Mouse (Mus musculus) cerebellum, postnatal 36 days (tissue): ENCODE measurements at regions not wholly inside any gene's neighbourhood (a gene's known extent, or its start where the extent isn't known, plus 50 kb on each side); places are given as distances from the start of the nearest gene placed in this dataset.

Source experiments
- DNase-seq, 2 experiments: peaks; one replicate each; pipeline ENCODE4 v3.0.0; 2021 to 2022; ENCODE audit warnings: mixed read lengths in 2 of 2

DNA sequence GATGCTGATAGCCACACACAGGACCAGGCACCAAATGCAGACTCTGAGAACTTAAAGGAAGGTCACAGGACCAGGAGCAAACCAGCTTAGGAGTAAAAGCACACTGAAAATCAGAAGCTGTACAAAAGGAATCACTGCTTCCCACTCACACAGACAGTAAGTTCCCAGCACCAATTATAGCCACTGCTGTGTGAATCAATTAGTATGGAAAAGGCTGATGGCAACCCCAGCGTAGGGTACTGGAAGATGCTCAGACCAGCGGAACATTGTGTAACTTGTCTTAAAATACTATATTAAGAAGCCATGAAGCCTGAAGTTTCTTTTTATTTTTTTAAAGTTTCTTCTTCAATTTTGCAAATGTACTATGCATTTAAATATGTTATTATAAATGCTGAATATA lies 115.8 kb downstream of the Lnpk start:
- DNase-seq: no peak

GRCm38 (mm10) chr2:74461211-74461844 lies 117.9 kb downstream of the Lnpk start:
- no peak for DNase-seq

DNA sequence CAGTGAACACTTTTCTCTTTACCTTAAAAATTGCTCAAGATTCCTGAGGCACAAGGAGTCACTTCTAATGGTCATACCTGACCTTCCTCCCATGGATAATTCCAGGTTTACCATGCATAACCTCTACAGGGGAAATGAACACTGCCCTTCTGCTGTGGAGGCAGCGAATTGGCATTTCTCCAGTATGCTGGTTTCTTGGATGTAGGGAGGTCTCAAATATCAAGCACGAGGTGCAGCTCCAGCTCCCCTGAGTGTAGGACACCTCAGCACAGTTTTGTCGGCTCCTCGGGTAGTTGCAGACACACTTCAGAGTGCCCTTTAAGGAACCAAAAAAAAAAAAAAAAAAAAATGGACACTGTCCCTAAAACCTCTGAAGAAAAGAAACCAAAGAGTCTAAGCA lies 124.8 kb downstream of the Lnpk start:
- no peak for DNase-seq

GRCm38 (mm10) chr2:74452679-74453078 lies 126.6 kb downstream of the Lnpk start:
- DNase-seq: no peak

GRCm38 (mm10) chr2:74451578-74451977 lies 127.7 kb downstream of the Lnpk start:
- no peak for DNase-seq

- DNase-seq: no peak
These were observed 128.2 kb downstream of the Lnpk start for GRCm38 (mm10) chr2:74451038-74451437.

DNA sequence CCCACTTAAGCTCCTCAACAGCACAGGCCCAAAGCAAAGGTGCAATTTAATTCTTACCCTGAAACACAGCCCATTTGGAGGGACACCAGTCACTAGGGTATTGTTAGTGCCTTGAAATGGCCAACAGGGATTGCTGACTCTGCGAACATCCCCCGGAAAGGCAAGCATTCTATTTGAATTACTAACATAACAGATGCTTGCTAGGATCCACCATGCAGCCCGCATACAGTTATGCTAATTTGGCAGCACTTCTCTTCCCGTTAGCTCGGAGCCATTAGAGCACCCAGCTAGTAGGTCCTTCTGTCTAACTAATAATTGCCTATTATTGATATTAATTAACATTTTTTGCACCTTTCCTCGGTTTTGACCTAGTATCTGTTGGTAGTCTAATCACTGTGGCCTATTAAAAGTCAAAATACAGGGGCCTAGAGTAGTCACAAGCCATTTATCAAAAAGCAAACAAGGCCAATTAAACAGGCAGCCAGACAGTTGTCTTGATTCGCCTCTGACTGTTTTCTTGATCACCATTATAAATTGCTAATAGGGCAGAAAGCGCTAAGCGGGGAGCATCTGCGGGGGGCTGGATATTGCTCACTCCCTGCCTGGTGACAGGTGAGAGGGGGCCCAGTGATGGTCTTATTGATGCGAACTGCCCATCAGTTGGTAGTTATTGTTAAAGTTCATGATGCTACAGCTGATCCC lies 129.0 kb downstream of the Lnpk start:
- no peak for DNase-seq

GRCm38 (mm10) chr2:74435184-74435911 lies 143.9 kb downstream of the Lnpk start:
- no peak for DNase-seq

- no peak for DNase-seq
These were observed 152.5 kb downstream of the Lnpk start for GRCm38 (mm10) chr2:74426746-74427145.

DNA sequence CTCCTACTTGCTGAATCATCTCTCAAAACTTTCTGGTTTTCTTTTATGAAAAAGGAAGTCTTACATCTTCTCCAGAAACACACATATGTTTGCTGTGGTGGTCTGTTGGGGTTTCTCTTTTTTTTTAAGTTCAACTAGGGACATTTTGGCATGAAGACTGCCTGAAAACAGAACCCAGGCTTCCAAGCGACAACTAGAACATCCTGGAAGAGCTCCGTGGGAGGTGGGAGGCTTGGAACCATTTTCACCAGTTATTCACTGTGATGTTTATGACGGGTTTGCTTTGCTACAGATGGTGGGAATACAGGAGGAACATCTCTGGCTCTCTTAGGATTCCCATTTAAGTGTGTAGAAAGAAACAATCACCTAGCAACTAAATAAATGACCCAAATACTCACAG lies 154.5 kb downstream of the Lnpk start:
- no peak for DNase-seq

DNA sequence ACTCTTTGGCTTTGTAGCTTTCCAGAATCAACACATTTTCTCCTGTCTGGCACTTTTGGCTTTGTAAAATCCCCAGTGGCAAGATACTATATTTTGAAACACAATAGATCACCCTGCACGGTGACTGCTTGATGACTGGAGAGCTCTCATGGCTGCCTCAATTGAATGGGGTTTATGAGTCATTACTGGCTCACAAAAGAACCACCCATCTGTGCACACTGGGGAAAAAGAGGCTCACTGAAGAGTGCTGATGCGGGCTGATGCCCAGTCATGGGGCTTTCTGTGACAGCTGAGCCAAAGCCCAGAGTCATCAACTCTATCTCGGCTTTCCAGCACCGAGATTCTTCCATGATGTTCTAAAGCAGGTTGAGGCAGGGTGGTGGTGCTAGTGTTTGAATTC lies 163.1 kb downstream of the Lnpk start:
- no peak for DNase-seq

- no peak for DNase-seq
These were observed 164.5 kb downstream of the Lnpk start for GRCm38 (mm10) chr2:74414721-74415120.

DNA sequence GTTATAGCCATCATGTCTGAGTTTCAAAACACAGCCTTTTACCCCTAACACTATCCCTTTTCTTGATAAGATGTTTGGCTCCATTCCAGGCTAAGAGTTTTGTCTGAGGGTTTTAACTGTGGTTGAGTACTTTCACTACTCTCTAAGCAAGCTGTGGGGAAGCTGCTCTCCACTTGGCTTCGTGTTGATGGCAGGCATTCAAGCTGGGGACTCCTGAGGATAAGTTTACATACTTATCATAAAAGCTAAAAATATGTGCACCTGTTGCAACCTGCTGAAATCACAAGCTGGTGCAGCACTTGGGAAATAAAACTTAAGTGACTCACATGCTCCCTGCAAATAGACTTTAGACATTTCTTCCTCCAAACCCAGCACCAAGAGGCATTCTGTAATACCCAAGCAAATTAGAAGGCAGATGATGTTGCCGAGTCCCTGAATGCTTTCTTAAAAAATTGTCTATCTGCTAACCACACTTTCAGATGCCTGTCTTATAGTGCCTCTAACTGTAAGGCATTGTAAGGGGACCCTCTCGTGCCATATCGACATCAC lies 169.3 kb downstream of the Lnpk start:
- no peak for DNase-seq

DNA sequence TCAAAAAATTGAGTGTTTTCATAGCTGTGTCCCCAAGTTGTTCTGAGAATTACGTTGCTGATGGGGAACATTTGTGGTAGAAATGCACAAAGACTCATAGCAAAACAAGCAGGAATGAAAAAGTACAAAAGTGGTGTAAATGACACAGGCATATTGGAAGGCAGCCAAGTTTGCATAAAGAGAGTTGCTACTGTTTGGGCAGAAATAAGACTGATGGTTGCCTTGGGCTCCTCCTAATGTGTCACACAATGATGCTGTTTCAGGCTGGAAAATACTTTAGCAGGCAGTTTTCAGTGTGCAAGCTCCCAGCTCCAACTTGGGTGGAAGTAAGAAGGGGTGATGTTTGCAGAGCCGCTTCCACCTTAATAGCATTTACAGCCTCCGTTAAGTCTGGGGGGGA lies 174.7 kb downstream of the Lnpk start:
- no peak for DNase-seq

GRCm38 (mm10) chr2:74391064-74391463 lies 188.2 kb downstream of the Lnpk start:
- DNase-seq: no peak

DNA sequence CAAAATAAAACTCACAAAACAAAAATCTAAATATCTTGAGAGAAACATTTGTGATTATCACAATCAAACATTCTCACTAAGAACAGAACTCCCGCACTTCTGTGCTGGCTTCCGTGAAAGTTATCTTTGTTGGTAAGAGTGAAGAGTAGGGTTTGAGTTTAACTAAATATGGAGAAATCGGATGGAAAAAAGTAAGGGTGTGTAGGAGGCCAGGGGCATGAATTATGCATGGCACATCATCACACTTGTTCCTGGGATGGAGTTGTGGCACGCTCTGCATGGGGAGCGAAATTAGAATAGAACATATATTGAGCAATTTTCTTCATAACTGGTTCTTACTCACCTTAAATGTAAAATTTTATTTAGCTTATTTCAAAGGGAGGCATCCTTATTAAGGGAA lies 191.2 kb downstream of the Lnpk start:
- no peak for DNase-seq

DNA sequence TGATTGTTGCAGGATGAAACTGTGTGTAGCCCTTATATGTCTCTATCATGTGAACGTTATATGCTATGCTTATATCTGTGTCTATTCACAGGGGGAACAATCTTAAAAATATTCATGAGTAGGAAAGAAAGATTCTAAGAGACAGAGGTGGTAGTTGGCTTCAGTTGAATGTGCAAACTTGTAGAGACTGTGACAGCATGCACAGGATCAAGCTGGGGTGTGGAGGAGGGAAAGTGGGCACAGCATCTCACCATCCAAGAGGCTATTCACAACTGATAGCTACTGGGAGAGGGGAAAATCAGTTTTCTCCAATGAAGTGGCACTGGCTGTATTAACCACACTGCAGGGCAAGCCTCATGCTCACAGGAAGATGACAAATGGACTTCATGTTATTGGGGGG lies 194.3 kb downstream of the Lnpk start:
- no peak for DNase-seq

DNA sequence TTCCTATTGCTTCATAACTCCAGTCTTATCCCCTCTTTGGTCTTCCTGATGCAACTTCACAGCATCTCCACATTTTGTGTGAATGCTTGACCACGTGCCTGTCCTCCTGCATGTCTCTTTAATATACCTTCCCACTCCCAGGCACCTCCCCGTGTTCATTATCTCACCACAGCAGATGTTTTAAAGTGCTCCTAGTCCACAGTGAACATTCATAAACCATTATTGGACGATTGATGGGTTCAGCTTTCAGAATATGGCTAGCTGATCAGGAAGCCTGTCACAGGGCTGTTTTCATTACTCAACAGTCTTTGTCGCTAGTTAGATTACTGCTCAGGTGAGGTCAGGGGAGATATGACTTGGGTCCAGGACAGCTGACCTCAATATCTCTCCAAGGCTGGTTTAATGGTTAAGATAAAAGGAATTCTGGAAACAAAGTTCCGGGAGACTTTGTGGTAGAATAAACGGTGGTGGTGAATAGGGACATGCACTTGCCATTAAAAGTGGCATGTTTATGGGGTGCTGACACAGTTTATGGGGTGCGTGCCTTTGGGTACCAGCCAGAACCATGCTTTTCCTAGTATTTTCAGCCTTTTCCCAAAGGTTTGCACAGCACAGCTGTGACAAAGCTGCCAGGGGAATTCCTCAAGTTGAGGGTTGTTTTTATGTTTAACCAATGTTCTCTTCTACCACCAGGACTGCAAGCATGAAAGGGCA lies 198.5 kb downstream of the Lnpk start:
- DNase-seq: no peak

DNA sequence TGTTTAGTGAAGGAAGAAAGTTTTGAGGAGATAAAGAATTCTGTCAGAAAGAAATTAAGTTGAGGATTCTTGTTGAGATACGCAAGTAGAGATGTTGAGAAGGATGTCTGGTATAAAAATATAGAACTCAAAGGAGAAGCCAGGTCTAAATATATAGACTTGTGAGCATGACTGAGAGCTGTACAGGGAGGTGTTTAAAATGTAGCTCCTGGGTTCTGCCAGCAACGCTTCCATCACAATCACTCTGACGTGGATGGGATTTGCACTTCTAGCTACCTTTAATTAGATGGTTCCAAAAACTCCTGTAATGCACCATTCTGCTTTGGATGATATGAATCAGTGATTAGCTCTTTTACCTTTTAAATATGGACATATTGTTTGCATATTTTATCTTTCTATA lies 200.5 kb downstream of the Lnpk start:
- DNase-seq: no peak

GRCm38 (mm10) chr2:74373938-74374337 lies 205.3 kb downstream of the Lnpk start:
- no peak for DNase-seq

- no peak for DNase-seq
These were observed 206.2 kb downstream of the Lnpk start for GRCm38 (mm10) chr2:74373056-74373455.

DNA sequence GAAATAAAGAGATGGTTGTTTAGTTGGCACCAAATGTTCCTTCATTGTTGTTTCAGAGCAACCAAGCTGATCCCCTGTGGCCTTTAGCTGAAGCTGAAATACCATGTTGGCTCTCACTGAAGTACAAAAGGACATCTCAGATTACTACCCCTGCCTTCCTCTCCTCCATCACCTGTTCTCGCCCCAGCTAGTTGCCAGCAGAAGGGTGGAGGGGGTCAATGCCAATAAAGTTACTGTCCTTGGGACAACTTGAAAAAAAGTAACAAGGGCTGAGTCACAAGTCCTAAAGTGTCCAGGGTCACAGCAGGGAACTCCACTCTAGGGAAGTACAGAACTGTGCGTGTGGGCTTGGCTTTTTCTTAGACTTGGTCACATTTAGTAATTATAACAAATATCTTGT lies 216.0 kb downstream of the Lnpk start:
- no peak for DNase-seq

- no peak for DNase-seq
These were observed 224.6 kb downstream of the Lnpk start for GRCm38 (mm10) chr2:74354591-74354990.
